Mouse (Mus musculus): ENCODE data around the gene Serpinb1c. TPM values are rescaled to one million over a fixed set of nuclear protein-coding genes. Genes with fewer than 3 reads are reported as not detected.
"Not testable (repeated sequence)": the region's sequence is repeated elsewhere in the genome, so short reads cannot be mapped to it uniquely, and the experiment has no call there.

The Serpinb1c gene
- total RNA-seq, 2 experiments from 2014 or later, result not detected

- ATAC-seq (replicated peaks; ENCODE audit: low FRiP score, poor library complexity, severe bottlenecking), result not testable (repeated sequence)
These were observed 29.8 kb downstream of the Serpinb1c start for GRCm38 (mm10) chr13:32868233-32868632.

DNA sequence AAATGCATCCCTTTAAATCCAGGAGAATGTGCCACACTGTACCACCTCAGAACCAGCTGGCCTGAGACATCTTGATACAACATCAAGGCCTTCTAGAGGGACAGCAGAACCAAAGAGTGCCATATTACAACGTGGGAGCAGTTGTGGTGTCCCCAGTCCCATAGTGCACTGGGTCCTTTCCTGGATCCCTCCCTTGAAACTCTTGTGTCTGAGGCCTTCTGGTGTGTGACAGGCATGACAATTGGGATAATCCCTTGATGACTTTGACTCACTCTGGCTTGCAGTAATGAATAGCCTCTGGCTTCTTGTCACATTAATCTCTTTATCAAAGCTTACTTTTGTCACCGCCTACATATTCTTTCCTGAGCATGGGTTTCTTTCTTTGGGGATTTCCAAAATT is 31.0 kb downstream of the Serpinb1c start:
- no peak for ATAC-seq (replicated peaks; ENCODE audit: low FRiP score, poor library complexity, severe bottlenecking)

DNA sequence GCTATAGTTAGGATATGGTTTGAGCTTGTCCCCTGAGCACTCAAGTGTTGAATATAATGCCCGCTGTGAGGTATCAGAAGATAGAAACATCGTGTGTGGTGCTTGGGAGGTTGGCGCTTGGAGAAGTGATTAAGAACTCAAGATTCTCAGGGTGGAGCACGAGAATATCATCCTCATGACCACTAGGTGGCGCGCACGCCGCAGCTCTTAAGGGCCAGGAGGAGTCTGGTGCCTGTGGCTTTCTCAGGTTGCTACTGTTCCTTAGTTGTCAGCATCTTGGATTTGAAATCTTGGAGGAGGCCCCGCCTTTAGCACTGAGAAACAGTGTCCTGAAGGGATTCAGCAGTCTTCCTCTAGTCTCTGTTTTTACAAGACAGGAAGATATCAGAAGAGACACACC is 31.5 kb downstream of the Serpinb1c start:
- ATAC-seq (replicated peaks; ENCODE audit: low FRiP score, poor library complexity, severe bottlenecking), result peak; percentile 80

GRCm38 (mm10) chr13:32865591-32865990 is 32.4 kb downstream of the Serpinb1c start:
- ATAC-seq (replicated peaks; ENCODE audit: low FRiP score, poor library complexity, severe bottlenecking), result no peak

DNA sequence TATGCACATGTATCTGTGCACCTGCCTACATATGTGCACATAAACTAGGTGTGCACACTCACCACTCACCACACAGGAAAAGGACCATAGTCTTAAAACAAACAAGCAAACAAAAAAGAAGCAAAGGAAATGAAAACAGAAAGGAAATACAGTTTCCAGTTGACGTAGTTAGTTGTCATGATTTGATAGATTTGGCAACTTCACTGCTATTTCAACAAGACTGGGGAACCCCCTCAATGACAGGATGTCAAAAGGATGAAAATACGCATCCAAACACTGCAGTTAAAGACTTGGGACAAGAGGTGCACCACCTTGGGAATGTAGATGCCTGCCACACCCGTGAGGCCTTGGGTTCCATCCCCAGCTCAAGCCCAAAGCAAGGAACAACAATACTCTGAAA is 33.5 kb downstream of the Serpinb1c start:
- ATAC-seq (replicated peaks; ENCODE audit: low FRiP score, poor library complexity, severe bottlenecking), result not testable (repeated sequence)

- ATAC-seq (replicated peaks; ENCODE audit: low FRiP score, poor library complexity, severe bottlenecking), result no peak
These were observed 34.6 kb downstream of the Serpinb1c start for GRCm38 (mm10) chr13:32863456-32863855.

DNA sequence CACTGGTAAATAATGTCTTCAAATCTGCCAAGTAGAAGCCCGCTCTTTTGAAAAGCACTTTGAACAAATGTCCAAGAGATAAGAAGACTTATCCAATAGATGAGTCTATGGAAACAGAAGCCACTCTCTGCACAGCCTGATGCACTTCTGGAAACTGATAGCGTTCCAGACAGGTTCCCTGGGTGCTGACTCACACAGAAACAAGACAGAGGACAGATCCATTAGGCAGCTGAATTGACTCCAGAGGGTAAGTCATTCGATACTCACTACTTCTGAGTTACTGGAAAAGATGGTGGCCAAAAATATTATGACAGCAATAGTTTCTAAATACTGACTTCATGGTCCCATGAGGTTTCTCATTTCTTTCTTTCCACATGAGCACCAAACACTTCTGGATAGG is 37.2 kb downstream of the Serpinb1c start:
- ATAC-seq (replicated peaks; ENCODE audit: low FRiP score, poor library complexity, severe bottlenecking), result no peak

DNA sequence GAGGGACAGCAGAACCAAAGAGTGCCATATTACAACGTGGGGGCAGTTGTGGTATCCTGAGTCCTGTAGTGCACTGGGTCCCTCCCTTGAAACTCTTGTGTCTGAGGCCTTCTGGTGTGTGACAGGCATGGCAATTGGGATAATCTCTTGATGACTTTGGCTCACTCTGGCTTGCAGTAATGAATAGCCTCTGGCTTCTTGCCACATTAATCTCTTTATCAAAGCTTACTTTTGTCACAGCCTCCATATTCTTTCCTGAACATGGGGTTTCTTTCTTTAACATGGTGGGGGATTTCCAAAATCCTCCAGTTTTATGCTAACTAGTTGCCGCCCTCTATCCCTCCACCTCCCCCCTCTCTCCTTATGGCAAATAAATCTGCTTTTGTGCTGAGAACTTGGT is 44.9 kb downstream of the Serpinb1c start:
- ATAC-seq (replicated peaks; ENCODE audit: low FRiP score, poor library complexity, severe bottlenecking), result no peak

DNA sequence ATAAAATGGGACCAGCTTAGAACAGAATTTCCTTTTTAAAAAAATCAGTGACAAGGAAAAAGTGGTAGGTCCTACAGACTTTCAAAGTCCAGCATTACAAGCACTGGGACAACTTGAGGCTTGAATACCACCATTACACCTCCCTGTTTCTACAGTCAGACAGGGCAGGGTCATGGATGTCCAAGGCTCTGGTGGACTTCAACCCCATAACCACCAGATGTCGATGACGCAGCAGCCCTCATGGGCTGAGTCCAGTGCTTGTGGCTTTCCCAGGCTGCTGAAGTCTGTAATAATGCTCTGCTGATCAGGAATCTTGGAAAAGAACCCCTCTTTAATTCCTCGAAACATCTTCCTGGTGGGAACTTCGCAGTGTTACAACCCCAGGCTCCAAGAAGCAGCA is 45.5 kb downstream of the Serpinb1c start:
- no peak for ATAC-seq (replicated peaks; ENCODE audit: low FRiP score, poor library complexity, severe bottlenecking)

- ATAC-seq (replicated peaks; ENCODE audit: low FRiP score, poor library complexity, severe bottlenecking), result peak; percentile 55; the same call in 1 of the 2 replicates
These were observed 46.0 kb downstream of the Serpinb1c start for GRCm38 (mm10) chr13:32851967-32852366.

GRCm38 (mm10) chr13:32850668-32851404 is 47.2 kb downstream of the Serpinb1c start, which contains the start of gene Serpinb1a:
Gene Serpinb1a (minus strand): TSS chr13:32851185.
- no peak for ATAC-seq (replicated peaks; ENCODE audit: low FRiP score, poor library complexity, severe bottlenecking)

DNA sequence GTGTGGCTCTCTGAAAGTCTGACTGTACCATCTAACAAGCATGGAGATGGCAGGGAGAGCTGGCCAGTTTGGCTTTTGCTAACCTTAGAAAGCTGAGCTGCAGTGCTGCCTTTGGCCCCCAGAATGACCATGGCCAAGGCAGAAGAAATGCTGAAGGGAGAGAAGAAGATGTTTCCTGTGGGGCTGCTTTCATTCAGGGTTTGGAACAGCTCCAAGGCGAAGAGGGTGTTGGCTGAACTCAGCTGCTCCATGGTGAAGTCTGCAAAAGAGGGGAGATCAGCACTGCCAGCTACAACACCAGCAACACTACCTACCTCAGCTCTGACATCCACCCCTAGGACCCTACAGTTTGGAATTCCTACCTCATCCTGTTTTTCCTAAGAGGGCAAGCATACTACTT is 47.9 kb downstream of the Serpinb1c start:
- ATAC-seq (replicated peaks; ENCODE audit: low FRiP score, poor library complexity, severe bottlenecking), result no peak

DNA sequence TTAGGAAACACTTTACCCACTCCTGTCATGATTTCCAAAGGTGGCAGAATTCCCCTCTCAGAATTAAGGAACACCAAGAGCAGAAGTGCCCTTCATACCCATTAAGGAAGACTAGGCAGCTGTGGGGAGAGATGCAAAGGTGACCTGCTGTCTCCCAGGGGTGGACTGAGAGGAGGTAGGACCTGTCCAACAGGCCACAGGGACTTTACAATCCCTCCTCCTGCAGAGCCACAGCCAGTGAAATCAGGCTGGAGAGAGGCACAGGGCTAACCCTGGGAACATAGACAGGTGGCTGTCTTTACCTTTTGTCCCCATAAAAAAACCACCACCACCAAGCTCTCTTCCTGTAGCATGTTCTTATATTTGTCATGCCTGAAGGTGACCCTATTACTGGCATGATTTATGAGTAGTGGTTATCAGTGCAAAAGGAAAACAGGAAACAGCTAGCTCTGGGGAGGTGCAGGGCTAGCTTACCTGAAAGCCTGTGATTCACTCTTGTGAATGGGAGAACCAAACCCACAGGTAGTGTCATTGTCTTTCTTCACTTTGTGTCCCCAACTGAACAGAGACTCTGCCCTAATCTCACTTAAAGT is 48.4 kb downstream of the Serpinb1c start:
- no peak for ATAC-seq (replicated peaks; ENCODE audit: low FRiP score, poor library complexity, severe bottlenecking)

GRCm38 (mm10) chr13:32849092-32849491 is 48.9 kb downstream of the Serpinb1c start:
- no peak for ATAC-seq (replicated peaks; ENCODE audit: low FRiP score, poor library complexity, severe bottlenecking)

DNA sequence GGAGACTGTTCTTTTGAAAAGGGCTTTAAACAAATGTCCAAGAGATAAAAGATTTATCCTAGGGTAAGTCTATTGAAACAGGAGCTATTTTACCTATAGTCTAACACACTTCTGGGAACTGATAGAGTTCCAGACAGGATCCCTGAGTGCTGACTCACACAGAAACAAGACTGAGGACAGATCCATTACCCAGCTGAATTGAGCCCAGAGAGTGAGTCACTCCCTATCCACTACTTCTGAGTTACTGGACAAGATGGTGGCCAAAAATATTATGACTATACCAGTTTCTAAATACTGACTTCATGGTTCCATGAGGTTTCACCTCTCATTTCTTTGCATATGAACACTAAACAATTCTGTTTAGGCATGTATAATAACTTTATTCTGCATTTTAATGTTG is 51.8 kb downstream of the Serpinb1c start:
- no peak for ATAC-seq (replicated peaks; ENCODE audit: low FRiP score, poor library complexity, severe bottlenecking)

DNA sequence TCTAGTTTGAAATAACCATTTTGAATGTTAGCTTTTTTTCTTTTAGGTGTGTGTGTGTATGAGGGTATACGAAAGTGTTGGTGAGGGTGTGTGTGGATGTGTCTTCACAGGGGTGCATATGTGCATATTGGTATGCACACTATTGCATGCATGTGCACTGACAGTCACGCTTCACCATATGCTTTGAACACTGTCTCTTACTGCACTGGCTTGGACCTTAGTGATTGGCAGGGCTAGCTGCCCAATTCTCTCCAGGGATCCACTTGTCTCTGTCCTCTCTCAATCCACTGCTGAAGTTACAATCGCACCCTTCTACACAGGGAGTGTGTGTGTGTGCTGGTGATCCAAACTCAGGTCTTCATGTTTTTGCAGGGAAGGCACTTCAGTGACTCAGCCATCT is 56.7 kb downstream of the Serpinb1c start:
- ATAC-seq (replicated peaks; ENCODE audit: low FRiP score, poor library complexity, severe bottlenecking), result no peak

DNA sequence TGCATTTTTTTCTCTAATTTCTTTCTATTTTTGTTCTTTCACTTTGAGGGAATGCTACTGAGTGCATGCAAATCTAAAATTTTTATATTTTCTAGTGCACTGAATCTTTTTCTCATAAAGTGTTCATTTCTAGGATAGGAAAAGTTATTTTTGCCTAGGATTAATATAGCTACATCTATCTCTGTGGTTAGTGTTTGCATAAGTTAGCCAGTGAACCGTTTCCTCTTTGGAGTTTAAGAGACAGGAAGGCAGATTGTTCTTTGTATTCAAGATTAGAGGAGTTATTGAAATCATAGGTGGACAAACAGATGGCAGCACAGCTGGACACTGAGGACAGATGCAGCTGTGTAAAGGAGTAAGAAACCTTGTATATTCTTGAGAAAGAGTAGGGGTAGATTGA is 58.7 kb downstream of the Serpinb1c start:
- no peak for ATAC-seq (replicated peaks; ENCODE audit: low FRiP score, poor library complexity, severe bottlenecking)

DNA sequence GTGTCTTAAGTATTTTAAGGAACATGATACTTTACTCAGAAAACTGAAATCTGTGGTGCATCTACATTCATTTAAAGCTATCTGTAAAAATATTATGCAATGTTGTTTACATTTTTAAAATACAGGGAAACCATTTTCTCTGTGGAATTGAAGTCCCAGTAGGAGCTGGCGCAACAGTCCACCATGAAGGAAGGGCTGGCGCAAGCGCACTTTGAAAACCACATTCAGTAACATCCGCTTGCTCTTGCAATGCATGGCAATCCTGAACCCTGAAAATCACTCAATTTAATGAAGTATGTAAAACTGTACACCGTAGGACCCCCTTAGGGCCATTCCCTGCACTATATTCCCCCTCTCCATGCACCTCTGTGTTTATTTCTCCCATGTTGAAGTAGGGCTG is 63.5 kb downstream of the Serpinb1c start:
- ATAC-seq (replicated peaks; ENCODE audit: low FRiP score, poor library complexity, severe bottlenecking), result no peak

GRCm38 (mm10) chr13:32833237-32833636 is 64.8 kb downstream of the Serpinb1c start:
- no peak for ATAC-seq (replicated peaks; ENCODE audit: low FRiP score, poor library complexity, severe bottlenecking)

DNA sequence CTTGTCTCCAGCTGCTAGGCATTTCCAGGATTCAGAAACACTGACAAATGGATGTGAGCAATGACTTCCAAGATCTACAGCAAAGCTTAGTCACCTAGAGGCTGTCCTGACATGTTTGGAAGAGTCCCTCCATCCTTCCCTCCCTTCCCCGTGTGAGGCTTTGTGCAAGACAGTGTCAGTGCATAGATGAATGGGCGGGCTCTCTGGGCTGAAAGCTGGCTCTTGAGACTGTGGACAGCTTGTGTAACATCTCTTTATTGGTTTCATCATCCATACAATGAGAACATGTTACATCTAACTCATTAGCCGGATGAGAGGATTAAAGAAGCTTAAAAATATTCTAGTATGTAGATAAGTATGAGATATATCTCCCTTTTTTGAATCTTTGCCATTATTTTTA is 65.2 kb downstream of the Serpinb1c start:
- no peak for ATAC-seq (replicated peaks; ENCODE audit: low FRiP score, poor library complexity, severe bottlenecking)

- no peak for ATAC-seq (replicated peaks; ENCODE audit: low FRiP score, poor library complexity, severe bottlenecking)
These were observed 66.3 kb downstream of the Serpinb1c start for GRCm38 (mm10) chr13:32831505-32832273.
